Mouse (Mus musculus) induced T-regulatory cell, adult 2 months (primary cell): ENCODE data around the gene Hspa12a.

Experiments
- DNase-seq: peaks from one replicate; pipeline ENCODE4 v3.0.0-alpha.2; 2012; ENCODE audit warnings: low read depth

Hspa12a gene

GRCm38 (mm10) chr19:58758871-58759270 is 184.6 kb downstream of the Hspa12a start:
- no peak for DNase-seq

GRCm38 (mm10) chr19:58751504-58751903 is 191.9 kb downstream of the Hspa12a start:
- no peak for DNase-seq

GRCm38 (mm10) chr19:58750822-58751221 is 192.6 kb downstream of the Hspa12a start:
- DNase-seq = no peak

GRCm38 (mm10) chr19:58747498-58748000 is 195.9 kb downstream of the Hspa12a start:
- DNase-seq = no peak
